ENCODE assay signal across 22 mouse cellular contexts in genomic region chr4:110270046-110270445, GRCm38 (mm10).
DNase-seq lines count a peak whose midpoint lies in the region; ATAC-seq lines count a peak whose summit lies in the region.
"Had no signal": no experiment of that assay in that cellular context is flagged by ENCODE, and none has a peak within 500 bp of the region (broad histone marks: within the 10 kb centered on the region; RNA-seq: fewer than 3 reads in every experiment).

No protein-coding gene starts in this region.

- no peak overlapping the region for H3K27ac ChIP-seq in lung, embryonic 16.5 days (ENCODE audit: low read length)
- no peak overlapping the region for H3K27ac ChIP-seq in neural tube, embryonic 13.5 days (replicated peaks)
- H3K27ac ChIP-seq: embryonic facial prominence, embryonic 13.5 days; embryonic facial prominence, embryonic 15.5 days; forebrain, embryonic 10.5 days; forebrain, embryonic 12.5 days had no signal

- H3K4me1 ChIP-seq in lung, embryonic 16.5 days (replicated peaks; ENCODE audit: control insufficient read depth, insufficient read depth, low read length), result no peaks in the 10 kb centered on the region; the same call in 1 of the 2 replicates
- peaks cover 18% of the 10 kb centered on the region; the same call in 1 of the 2 replicates for H3K4me1 ChIP-seq in neural tube, embryonic 13.5 days (replicated peaks)
- H3K4me1 ChIP-seq: embryonic facial prominence, embryonic 13.5 days; embryonic facial prominence, embryonic 15.5 days had no signal

- H3K9ac ChIP-seq in lung, embryonic 16.5 days (ENCODE audit: low read length), result no peak overlapping the region
- no peak overlapping the region for H3K9ac ChIP-seq in neural tube, embryonic 13.5 days
- H3K9ac ChIP-seq: embryonic facial prominence, embryonic 13.5 days; embryonic facial prominence, embryonic 15.5 days; forebrain, embryonic 12.5 days had no signal

- no peaks in the 10 kb centered on the region for H3K27me3 ChIP-seq in lung, embryonic 16.5 days (ENCODE audit: control insufficient read depth, insufficient read depth, low read depth, low read length)
- no peaks in the 10 kb centered on the region for H3K27me3 ChIP-seq in neural tube, embryonic 13.5 days
- H3K27me3 ChIP-seq: embryonic facial prominence, embryonic 13.5 days; embryonic facial prominence, embryonic 15.5 days; forebrain, embryonic 12.5 days had no signal

- ATAC-seq in lung, embryonic 16.5 days (ENCODE audit: low read depth), result peak; percentile 51
- 0 out of 2 replicates have a peak, but pooled peaks have one; percentile 21 for ATAC-seq in neural tube, embryonic 13.5 days (ENCODE audit: low read depth)
- ATAC-seq: forebrain, embryonic 14.5 days; forebrain, embryonic 16.5 days had no signal

- DNase-seq in embryo, embryonic 10.5 days (ENCODE audit: low spot score), result peak; percentile 35
- DNase-seq in embryo, embryonic 9.5 days (ENCODE audit: extremely low spot score), result no peak
- DNase-seq in lung, adult 18-20 months, result no peak
- no peak for DNase-seq in neural tube, embryonic 10.5 days (ENCODE audit: extremely low spot score, low spot score)
- DNase-seq: adrenal gland, adult 2 months; adrenal gland, postnatal 10 days; adrenal gland, postnatal 25 days; cerebellum, adult 11 months; cerebellum, adult 18-20 months; cerebellum, adult 8-10 months; cerebellum, adult 9-11 months; cerebellum, postnatal 14 days; cerebellum, postnatal 36 days had no signal

- no peaks in the 10 kb centered on the region for H3K36me3 ChIP-seq in lung, embryonic 16.5 days (ENCODE audit: control insufficient read depth, insufficient read depth, low read length)
- H3K36me3 ChIP-seq in neural tube, embryonic 13.5 days, result peaks cover 15% of the 10 kb centered on the region; the same call in 1 of the 2 replicates
- H3K36me3 ChIP-seq: embryonic facial prominence, embryonic 13.5 days; embryonic facial prominence, embryonic 15.5 days; forebrain, embryonic 10.5 days had no signal

- WGBS in lung, embryonic 16.5 days, result 12% methylated on average over 4 of the region's 4 CpGs
- 20% methylated on average over 4 of the region's 4 CpGs for WGBS in neural tube, embryonic 13.5 days

- no peak overlapping the region for H3K4me3 ChIP-seq in lung, embryonic 16.5 days (ENCODE audit: low read length)
- no peak overlapping the region for H3K4me3 ChIP-seq in neural tube, embryonic 13.5 days
- H3K4me3 ChIP-seq: embryonic facial prominence, embryonic 13.5 days; embryonic facial prominence, embryonic 15.5 days; erythroblast, embryonic 14.5 days; forebrain, embryonic 10.5 days; forebrain, embryonic 12.5 days had no signal

- no peak overlapping the region for H3K4me2 ChIP-seq in lung, embryonic 16.5 days (ENCODE audit: low read depth, low read length)
- H3K4me2 ChIP-seq in neural tube, embryonic 13.5 days, result no peak overlapping the region
- H3K4me2 ChIP-seq: embryonic facial prominence, embryonic 13.5 days; embryonic facial prominence, embryonic 15.5 days; forebrain, embryonic 12.5 days had no signal

- H3K9me3 ChIP-seq in lung, embryonic 16.5 days (ENCODE audit: control insufficient read depth, low read length), result no peaks in the 10 kb centered on the region
- H3K9me3 ChIP-seq in neural tube, embryonic 13.5 days, result no peaks in the 10 kb centered on the region
- H3K9me3 ChIP-seq: embryonic facial prominence, embryonic 13.5 days; embryonic facial prominence, embryonic 15.5 days; forebrain, embryonic 10.5 days; forebrain, embryonic 12.5 days had no signal
